Mouse (Mus musculus) G1E (cell line): Measurements from ENCODE around the gene Cdkal1.

Source experiments
- CTCF ChIP-seq: IDR thresholded peaks from 2 replicates; pipeline ENCODE4 v1.5.1; 2012; ENCODE audit warnings: low read depth, low read length, inconsistent platforms, mixed read lengths
- GATA1 ChIP-seq: IDR thresholded peaks from 2 replicates; pipeline ENCODE4 v1.6.1; 2012; ENCODE audit warnings: borderline replicate concordance, low read length, inconsistent platforms, mixed read lengths
- POLR2AphosphoS5 ChIP-seq: IDR thresholded peaks from 2 replicates; pipeline ENCODE4 v1.6.1; 2012; ENCODE audit warnings: low read depth, low read length, inconsistent platforms; ENCODE audit not compliant: insufficient replicate concordance

GRCm38 (mm10) chr13:29371466-29371771, 484.1 kb downstream of the Cdkal1 start:
- TF ChIP-seq CTCF = no peak
- no peak for TF ChIP-seq GATA1
- no peak for TF ChIP-seq POLR2AphosphoS5
